Mouse (Mus musculus): ENCODE measurements around the gene C77080.

Gene C77080

GRCm38 (mm10) chr4:129268698-129269097 is 7.5 kb upstream of the C77080 start:
- DNase-seq (ENCODE audit: low spot score in 2 of 2): no peak

DNA sequence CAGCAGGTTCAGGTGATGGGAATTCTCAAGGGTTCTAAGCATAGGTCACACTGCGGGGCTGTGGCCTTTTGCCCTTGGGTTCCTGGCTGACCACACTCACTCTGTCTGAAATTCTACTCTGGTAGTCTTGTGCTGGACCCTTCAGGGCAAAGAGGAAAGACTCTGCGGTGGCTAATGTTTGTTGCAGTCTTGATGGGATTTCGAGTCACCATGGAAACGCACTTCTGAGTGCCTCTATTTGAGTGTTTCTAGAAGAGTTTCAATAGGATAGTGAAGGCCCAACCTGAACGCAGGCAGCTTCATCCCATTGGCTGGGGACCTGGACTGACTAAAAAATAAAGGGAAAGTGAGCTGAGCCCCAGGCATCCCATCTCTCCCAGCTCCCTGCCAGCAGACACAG is 5.6 kb upstream of the C77080 start:
- no peak for DNase-seq (ENCODE audit: low spot score in 2 of 2)

DNA sequence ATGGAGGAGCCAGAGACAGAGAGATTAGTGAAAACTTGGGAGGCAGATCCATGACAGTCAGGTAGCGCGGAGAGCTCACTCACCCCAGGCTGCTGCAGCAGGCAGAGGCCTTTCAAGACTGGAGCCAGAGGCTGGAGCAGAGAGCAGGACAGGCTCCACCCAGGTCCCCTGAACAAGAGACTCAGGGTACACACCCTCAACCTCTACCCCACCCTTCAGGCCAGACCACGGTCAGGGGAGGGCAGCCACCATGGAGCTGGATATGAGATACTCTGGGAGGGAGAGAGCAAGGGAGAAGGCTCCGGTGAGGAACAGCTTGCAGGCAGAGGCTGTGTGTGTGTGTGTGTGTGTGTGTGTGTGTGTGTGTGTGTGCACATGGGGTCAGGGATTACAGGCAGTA is 5.0 kb upstream of the C77080 start:
- no peak for DNase-seq (ENCODE audit: low spot score in 2 of 2)

DNA sequence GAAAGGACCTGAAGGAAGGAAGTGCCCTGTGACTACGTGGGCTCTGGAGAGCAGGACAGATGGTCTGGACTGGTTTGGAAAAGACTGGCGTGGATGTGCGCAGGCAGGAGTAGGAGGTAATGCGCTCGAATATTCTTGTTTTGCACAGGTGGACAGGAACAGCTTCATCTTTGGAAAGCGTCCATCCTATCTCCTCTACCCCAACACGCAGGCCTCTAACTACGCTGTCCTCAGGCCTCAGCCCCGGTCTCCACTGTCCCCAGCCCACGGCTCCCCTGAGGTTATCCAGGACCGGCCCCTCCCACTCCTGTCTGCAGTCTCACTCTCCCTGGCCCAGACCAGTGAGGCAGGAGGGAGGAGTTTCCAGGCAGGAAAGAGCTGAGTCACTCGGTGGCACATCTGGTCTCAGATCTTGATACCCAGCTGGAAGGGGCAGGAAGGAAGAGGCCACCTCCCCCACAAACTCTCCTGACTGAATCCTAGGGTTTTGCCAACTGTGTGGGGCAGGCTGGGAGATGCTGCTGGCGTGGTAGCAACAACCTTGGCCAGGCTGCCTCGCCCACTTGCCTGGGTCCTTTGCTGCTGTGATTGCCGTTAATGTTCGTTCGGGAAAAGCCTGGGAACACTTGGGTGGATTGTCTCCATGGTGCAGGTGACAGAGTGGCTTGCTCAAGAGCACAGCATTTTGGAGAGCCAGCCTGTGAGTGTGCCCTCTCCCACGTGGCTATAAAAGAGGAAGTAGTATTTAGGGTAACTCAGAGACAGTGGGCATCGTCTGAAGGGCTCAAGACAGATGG is 2.2 kb upstream of the C77080 start:
- no peak for DNase-seq (ENCODE audit: low spot score in 2 of 2)

DNA sequence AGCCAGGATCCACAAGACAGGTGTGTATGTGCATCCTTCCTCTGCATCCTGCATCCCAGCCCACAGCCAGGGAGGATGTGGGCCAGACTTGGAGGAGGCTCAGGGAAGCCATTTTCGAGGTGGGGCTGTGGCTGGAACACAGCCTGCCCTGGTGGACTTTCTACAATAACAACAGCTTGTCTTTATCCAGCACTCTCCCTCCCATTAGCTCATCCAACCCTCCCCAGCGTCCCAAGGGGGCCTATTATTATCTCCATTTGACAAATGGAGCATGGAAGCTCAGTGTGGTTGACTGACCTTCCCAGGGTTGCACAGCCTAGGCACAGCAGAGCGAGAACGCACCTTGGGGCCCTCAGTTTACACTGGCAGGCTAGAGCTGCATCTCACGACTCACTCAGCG is 526 bp downstream of the C77080 start:
- no peak for DNase-seq (ENCODE audit: low spot score in 2 of 2)

GRCm38 (mm10) chr4:129259101-129259500 is 2.1 kb downstream of the C77080 start:
- no peak for DNase-seq (ENCODE audit: low spot score in 2 of 2)

- DNase-seq (ENCODE audit: low spot score in 2 of 2): no peak
These were observed 4.5 kb downstream of the C77080 start for GRCm38 (mm10) chr4:129256450-129257380.

- no peak for DNase-seq (ENCODE audit: low spot score in 2 of 2)
These were observed 6.6 kb downstream of the C77080 start for GRCm38 (mm10) chr4:129254571-129254970.

DNA sequence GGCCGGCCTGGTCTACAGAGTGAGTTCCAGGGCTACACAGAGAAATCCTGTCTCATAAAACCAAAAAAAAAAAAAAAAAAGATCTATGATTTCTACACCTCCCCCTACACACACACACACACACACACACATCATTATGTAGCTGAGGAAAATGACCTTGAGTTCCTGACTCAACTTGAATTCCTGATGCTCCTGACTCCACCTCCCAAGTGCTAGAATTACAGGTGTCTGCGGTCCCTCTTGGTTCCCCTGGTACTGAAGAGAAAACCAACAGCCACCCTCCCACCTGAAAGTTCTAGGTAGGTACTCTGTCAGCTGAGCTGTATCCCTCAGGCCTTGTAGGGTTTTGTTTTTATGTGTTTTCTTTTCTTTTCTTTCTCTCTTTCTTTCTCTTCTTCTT is 8.7 kb downstream of the C77080 start:
- DNase-seq (ENCODE audit: low spot score in 2 of 2): no peak

- DNase-seq (ENCODE audit: low spot score in 2 of 2): no peak
These were observed 9.6 kb downstream of the C77080 start for GRCm38 (mm10) chr4:129251482-129252125.

GRCm38 (mm10) chr4:129250759-129251481 is 10.3 kb downstream of the C77080 start:
- no peak for DNase-seq (ENCODE audit: low spot score in 2 of 2)

DNA sequence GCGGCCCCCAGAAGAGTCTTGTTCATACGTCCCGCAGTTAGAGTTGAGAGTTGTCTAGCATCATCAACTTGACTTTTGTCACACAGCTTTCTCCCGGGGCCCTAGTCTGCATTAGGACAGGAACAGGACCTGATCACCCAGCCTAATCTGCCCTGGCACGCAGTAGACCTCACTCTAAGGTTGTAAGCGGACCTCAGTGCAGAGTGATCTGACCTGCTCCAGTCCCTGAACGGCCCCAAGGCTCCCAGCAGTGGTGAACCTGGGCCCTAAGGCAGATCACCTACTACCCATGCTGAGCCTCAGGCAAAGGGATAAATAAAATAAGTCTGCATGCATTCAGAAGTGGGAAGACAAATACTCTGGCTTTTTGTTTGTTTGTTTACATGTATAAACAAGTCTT is 11.9 kb downstream of the C77080 start:
- DNase-seq (ENCODE audit: low spot score in 2 of 2): no peak

- DNase-seq (ENCODE audit: low spot score in 2 of 2): no peak
These were observed 12.9 kb downstream of the C77080 start for GRCm38 (mm10) chr4:129248243-129248767.

DNA sequence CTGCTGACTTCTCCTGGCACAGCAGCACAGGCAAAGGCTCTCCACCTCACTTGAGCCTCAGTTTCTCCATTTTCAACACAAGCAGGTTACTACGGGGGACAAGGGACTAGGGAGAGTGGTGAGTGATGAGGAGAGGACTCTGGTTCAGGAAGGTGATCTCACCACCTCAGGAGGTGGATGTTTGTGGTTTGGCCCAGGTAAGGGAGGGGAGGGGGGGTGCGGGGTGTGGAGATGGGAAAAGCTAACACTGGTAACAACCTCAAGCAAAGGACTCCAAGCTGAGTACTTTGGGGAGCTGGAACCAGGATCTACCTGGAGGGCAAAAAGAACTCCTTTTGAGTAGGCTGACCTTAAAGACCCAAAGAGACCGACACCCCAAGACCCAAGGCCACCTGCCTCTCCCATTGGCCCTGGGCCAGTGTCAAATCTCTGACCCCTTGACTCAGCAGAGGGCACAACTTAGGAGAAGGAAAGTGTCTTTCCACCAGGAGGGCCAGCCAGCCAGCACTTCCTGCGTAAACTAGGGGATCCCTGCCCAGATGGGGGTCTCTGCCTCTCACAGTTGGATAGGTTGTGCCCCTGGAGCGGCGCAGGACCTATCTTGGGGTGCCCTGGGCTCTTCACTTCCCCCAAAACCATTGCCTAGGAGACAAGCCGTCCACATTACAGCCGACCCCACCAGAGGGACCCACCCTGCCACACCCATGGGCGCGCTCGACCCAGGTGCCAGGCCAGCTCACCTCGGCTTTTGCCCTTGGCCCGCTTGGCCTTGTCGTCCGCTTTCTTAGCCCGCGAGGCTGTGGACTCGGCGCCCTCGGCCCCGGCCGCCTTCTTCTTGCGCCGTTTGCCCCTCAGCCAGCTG is 13.6 kb downstream of the C77080 start:
- no peak for DNase-seq (ENCODE audit: low spot score in 2 of 2)

DNA sequence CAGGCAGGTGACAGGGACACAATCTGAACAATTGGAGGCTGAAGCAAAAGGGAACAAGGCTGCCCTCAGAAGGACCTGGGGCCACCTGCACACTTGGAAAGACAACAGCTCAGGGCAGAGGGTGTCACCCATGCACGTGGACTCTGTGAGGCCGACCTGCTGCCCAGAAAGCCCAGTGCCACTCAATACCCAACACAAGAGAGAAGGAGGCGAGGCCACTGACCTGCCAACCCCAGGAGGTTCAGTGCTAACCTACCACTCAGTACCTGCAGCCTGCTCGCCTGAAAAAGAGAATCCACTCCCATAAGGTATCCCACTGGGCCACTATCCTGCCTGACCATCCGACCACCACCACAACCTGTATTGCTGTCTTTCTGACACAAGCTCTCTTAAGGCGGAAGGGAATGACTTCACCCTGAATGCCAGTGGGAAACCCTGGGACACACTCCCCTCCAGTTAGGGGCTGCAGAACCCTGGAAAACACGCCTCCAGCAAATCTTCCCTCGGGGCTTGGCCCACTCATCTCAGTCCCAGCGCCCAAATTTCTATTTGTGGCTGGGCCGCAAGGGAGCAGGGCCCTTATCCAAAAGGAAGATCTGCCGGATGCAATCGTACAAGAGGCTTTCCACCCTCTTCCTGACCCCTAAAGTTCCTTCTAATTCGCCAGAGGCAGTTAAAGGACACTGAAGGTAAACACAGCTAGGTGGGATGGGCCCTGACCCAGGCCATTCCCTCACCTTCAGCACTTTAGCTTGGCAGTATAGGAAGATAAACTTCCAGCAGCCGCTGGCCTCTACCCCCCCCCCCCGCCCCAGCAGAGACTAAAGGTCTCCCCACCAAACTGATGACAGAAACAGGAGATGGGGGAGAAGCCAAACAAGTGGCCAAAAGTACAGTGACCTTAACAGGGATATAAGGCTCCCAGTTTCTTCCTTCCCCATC is 14.6 kb downstream of the C77080 start:
- DNase-seq (ENCODE audit: low spot score in 2 of 2): no peak

- DNase-seq (ENCODE audit: low spot score in 2 of 2): no peak
These were observed 16.4 kb downstream of the C77080 start for GRCm38 (mm10) chr4:129244802-129245201.

GRCm38 (mm10) chr4:129242761-129243160 is 18.4 kb downstream of the C77080 start:
- DNase-seq (ENCODE audit: low spot score in 2 of 2): no peak

DNA sequence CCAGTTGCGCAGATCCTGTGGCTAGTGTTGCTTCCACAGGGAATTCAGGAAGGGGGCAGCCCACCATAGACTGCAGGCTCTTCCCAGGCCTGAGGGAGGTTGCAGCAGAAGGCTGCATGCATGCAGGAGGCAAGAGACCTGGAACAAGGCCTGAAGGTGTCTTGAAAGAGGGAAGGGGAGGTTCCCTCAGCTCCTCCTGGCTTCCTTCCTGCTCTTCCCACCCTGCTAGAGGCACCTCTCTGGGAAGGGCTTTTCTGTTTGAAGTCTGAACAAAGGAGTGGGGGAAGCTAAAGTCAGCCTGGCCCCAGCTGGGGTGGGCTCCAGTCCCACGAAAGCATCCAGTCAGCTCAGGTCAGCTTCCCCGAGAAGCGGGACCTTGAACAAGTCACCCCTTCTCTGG is 18.9 kb downstream of the C77080 start:
- no peak for DNase-seq (ENCODE audit: low spot score in 2 of 2)

DNA sequence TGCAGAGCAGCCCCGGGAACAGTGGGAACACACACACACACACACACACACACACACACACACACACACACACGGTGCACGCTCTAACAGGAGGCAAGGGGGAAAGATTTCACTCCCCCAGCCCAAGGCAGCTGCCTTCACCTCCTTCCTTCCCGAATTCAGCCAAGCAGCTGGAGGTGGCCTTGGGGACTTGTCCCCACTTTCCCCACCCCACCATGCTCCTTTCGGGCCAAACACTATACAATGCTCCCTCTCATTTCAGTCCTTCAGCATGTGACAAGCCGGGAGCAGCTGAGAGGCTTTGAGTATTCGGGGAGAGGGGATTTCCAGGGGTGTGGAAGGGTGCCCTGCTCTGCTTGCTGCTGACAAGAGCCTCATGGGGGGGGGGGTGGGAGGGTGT is 19.3 kb downstream of the C77080 start:
- DNase-seq (ENCODE audit: low spot score in 2 of 2): no peak

Data from frontal cortex, postnatal 10 days (tissue).